Mouse (Mus musculus) intestine, postnatal 0 days (tissue): Measurements from ENCODE around the gene Prrt1. TPM values are rescaled to one million over a fixed set of nuclear protein-coding genes. Genes with fewer than 3 reads are reported as not detected.

Experiments used
- ATAC-seq: fragments of 200-750 bp; cut with Nextera tagmentation; 2 replicates; pipeline ENCODE4 v1.8.0; 2017; ENCODE audit warnings: mild to moderate bottlenecking, moderate TSS enrichment, moderate library complexity
- H3K27ac ChIP-seq: fragments of 300-500 bp; sonication (generic); 2 replicates; pipeline ENCODE4 v1.5.1; 2014; ENCODE audit warnings: mild to moderate bottlenecking, low read depth, low read length, moderate library complexity
- H3K27me3 ChIP-seq: fragments of 300-500 bp; sonication (generic); replicated peaks from 2 replicates; pipeline ENCODE4 v1.6.1; 2014; ENCODE audit warnings: low read length, mixed read lengths; ENCODE audit not compliant: control insufficient read depth, insufficient read depth
- H3K36me3 ChIP-seq: fragments of 300-500 bp; sonication (generic); 2 replicates; pipeline ENCODE4 v1.6.1; 2014; ENCODE audit warnings: mild to moderate bottlenecking, moderate library complexity; ENCODE audit not compliant: control insufficient read depth, insufficient read depth
- H3K4me1 ChIP-seq: fragments of 300-500 bp; sonication (generic); replicated peaks from 2 replicates; pipeline ENCODE4 v1.6.1; 2014; ENCODE audit warnings: antibody characterized with exemption, low read length, mixed read lengths; ENCODE audit not compliant: control insufficient read depth, insufficient read depth
- H3K4me2 ChIP-seq: fragments of 300-500 bp; sonication (generic); replicated peaks from 2 replicates; pipeline ENCODE4 v1.6.1; 2014; ENCODE audit warnings: low read depth, mild to moderate bottlenecking, moderate library complexity
- H3K4me3 ChIP-seq: fragments of 300-500 bp; sonication (generic); 2 replicates; pipeline ENCODE4 v1.5.1; 2014; ENCODE audit warnings: low read depth, low read length
- H3K9ac ChIP-seq: fragments of 300-500 bp; sonication (generic); 2 replicates; pipeline ENCODE4 v1.6.1; 2014; ENCODE audit warnings: mild to moderate bottlenecking, low read depth, low read length
- H3K9me3 ChIP-seq: fragments of 300-500 bp; sonication (generic); 2 replicates; pipeline ENCODE4 v1.6.1; 2016; ENCODE audit warnings: mixed run types; ENCODE audit not compliant: control insufficient read depth
- CTCF ChIP-seq: sonication (generic); IDR thresholded peaks from 2 replicates; pipeline ENCODE4 v1.5.1; 2016; ENCODE audit warnings: low read depth, mild to moderate bottlenecking, control low read depth, antibody characterized with exemption, moderate library complexity
- WGBS: fragments of 180-500 bp; shearing (Covaris S2); extraction: QIAGEN DNeasy Blood & Tissue Kit; methylation state at CpG from one replicate; pipeline ENCODE4 v1.1.7; 2014; 5-methylcytosine and 5-hydroxymethylcytosine counted together
- polyA plus RNA-seq: library from polyadenylated mRNA; unstranded; fragments of >200 nt; fragmentation: Nextera tagmentation; extraction: Ambion mirVana; gene quantifications from 2 replicates; pipeline ENCODE4 v1.2.1, GENCODE M21; 2015

The Prrt1 gene
- polyA plus RNA-seq, 1 experiment from 2014 or later, result 0.47 TPM

DNA sequence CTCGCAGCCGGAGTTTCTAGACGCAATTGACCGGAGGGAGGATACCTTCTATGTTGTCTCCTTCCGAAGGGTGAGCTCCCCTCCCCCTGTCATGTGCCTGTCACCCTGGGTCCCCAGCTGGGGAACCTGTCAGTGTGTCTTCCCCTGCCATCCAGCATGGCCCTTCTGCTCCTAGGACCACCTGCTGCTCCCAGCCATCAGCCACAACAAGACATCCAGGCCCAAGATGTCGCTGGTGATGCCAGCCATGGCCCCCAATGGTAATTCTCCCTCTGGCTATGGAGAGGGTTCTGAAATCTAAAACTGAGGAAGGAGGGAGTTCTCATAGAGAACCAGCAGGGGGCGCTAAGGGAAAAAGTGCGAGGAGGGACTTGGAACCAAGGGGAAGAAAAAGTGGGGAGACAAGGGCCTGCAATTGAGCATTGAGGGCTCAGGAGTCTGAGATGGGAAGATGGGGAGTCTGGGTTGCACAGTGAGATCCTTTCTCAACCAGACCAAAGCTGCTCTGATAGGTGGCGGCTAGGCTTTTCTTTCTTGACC, 24.5 kb downstream of the Prrt1 start:
- no peak overlapping the region for H3K4me2 ChIP-seq
- H3K4me1 ChIP-seq, result peaks cover 7% of the 10 kb centered on the region; the same call in 1 of the 2 replicates
- no peak for ATAC-seq
- 66% methylated on average over 9 of the region's 9 CpGs for WGBS
- peak; percentile 89 for TF ChIP-seq CTCF
- peaks cover 33% of the 10 kb centered on the region for H3K36me3 ChIP-seq
- H3K4me3 ChIP-seq, result no peak overlapping the region
- no peak overlapping the region for H3K9ac ChIP-seq
- H3K27ac ChIP-seq, result no peak overlapping the region
- peaks cover 1% of the 10 kb centered on the region; the same call in 1 of the 2 replicates for H3K27me3 ChIP-seq
- H3K9me3 ChIP-seq, result no peaks in the 10 kb centered on the region

DNA sequence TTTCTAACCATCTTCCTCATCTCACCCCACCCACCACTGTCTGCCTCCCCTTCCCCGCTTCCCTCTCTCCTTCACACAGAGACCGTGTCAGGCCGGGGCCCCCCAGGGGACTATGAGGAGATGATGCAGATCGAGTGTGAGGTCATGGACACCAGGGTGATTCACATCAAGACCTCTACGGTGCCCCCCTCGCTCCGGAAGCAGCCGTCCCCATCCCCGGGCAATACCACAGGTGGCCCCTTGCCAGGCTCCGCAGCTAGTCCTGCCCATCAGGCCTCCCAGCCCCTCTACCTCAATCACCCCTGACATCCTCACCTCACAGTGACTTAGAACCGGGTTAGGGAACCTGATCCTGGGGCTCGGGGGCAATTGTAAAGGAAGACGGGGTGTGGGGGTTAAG, 25.1 kb downstream of the Prrt1 start:
- H3K36me3 ChIP-seq, result peaks cover 33% of the 10 kb centered on the region
- H3K4me1 ChIP-seq, result peaks cover 7% of the 10 kb centered on the region; the same call in 1 of the 2 replicates
- H3K4me2 ChIP-seq, result no peak overlapping the region
- 83% methylated on average over 12 of the region's 13 CpGs for WGBS
- no peak for ATAC-seq
- no peak for TF ChIP-seq CTCF
- H3K4me3 ChIP-seq, result no peak overlapping the region
- H3K9me3 ChIP-seq, result no peaks in the 10 kb centered on the region
- peak overlapping the region; percentile 62; the same call in 1 of the 2 replicates for H3K27ac ChIP-seq
- peaks cover 7% of the 10 kb centered on the region; the same call in 1 of the 2 replicates for H3K27me3 ChIP-seq
- no peak overlapping the region for H3K9ac ChIP-seq

DNA sequence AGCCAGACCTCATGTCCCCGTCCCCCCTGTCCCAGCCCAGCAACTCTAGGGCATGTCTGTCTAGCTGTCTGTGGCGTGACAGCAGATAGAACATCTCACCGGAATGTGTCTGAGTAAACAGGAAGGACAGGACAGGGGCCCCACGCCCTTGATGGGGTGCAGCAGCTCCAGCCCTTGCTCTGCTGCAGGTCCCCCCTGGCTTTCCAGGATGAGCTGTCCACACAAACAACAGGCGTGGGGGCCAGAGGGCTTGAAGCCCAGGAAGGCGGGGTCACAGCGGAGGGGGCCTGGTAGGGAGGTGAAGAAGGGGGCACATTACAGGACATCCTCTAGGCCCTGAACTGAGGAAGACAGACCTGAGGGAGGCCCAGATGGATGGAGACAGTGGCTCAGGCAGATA, 25.8 kb downstream of the Prrt1 start:
- Histone ChIP-seq H3K27ac (peak overlapping the region; percentile 62), H3K27me3 (peaks cover 7% of the 10 kb centered on the region; the same call in 1 of the 2 replicates), H3K9ac (no peak overlapping the region), H3K9me3 (no peaks in the 10 kb centered on the region), H3K4me2 (no peak overlapping the region), H3K36me3 (peaks cover 28% of the 10 kb centered on the region), H3K4me1 (peaks cover 7% of the 10 kb centered on the region; the same call in 1 of the 2 replicates), H3K4me3 (no peak overlapping the region)
- peak; percentile 3; the same call in 1 of the 2 replicates for ATAC-seq
- no peak for TF ChIP-seq CTCF
- 53% methylated on average over 7 of the region's 7 CpGs for WGBS

DNA sequence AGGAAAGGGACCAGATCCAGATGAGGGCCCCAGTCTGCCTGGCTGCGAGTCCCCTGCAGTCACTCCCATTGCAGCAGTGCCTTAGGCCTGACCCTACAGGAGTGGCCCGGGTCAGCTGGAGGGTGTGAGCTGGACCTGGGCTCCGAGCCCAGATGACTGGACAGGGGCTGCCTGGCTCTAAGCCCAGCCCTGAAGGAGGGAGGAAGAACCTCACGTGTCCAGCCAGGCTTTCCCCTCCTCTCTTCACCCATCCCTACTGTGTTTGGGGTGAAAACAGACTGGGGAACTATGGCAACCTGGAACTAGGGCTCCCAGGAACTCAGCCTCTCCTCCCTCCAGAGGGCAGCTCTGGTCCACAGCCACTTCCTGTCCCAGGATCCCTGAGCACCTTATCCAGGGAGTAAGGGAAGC, 26.3 kb downstream of the Prrt1 start:
- peak; percentile 68 for TF ChIP-seq CTCF
- Histone ChIP-seq H3K27me3 (peaks cover 7% of the 10 kb centered on the region; the same call in 1 of the 2 replicates), H3K27ac (peak overlapping the region; percentile 62), H3K36me3 (peaks cover 24% of the 10 kb centered on the region; the same call in 1 of the 2 replicates), H3K4me1 (peaks cover 7% of the 10 kb centered on the region; the same call in 1 of the 2 replicates), H3K9ac (no peak overlapping the region), H3K4me2 (no peak overlapping the region), H3K9me3 (no peaks in the 10 kb centered on the region), H3K4me3 (no peak overlapping the region)
- 47% methylated on average over 4 of the region's 4 CpGs for WGBS
- peak; percentile 57 for ATAC-seq

DNA sequence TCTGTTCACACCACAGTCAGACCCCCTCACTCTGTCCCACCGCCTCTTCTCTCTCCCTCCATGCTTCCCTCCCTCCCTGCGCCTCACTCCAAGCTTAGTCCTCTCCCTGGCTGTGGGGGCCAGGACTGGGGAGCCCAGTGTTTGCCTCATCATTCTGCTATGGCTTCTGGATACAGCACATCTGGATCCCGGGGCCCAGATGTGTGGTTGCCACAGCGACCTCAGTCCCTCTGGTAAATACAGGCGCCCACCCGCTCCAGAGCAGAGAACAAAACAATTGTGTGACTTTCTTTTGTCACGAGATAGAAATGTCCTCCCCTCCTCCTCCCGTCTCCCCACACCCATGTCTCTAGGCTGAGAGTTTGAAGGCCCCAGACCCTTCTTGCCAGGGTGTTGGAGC, 27.3 kb downstream of the Prrt1 start:
- H3K9me3 ChIP-seq, result no peaks in the 10 kb centered on the region
- 46% methylated on average over 8 of the region's 8 CpGs for WGBS
- H3K27ac ChIP-seq, result no peak overlapping the region
- peaks cover 12% of the 10 kb centered on the region for H3K4me1 ChIP-seq
- no peak overlapping the region for H3K4me3 ChIP-seq
- peaks cover 21% of the 10 kb centered on the region; the same call in 1 of the 2 replicates for H3K36me3 ChIP-seq
- H3K9ac ChIP-seq, result no peak overlapping the region
- H3K27me3 ChIP-seq, result peaks cover 7% of the 10 kb centered on the region; the same call in 1 of the 2 replicates
- TF ChIP-seq CTCF, result no peak
- ATAC-seq, result no peak
- H3K4me2 ChIP-seq, result no peak overlapping the region

DNA sequence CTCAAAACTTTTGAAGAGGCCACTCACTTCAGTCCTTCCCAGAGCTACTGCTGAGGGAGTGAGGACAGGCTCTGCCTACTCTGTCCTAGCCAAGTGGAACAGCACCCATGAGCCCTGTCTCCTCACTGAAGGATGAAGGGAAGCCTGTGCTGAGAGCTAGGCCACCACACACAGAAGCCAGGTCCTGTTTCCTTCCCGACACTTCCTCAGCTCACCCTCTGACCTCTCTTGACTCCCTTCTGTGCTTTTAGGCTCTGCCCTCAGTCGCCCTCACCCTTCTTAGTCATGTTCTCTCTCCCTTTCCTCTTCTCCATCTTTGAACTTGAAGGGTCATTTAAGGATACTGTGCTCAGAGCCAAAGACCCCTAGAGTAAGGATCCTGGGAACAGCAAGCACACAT, 27.9 kb downstream of the Prrt1 start:
- 39% methylated on average over 2 of the region's 2 CpGs for WGBS

More for the DNA sequence above, 27.9 kb downstream of the Prrt1 start:
- peaks cover 15% of the 10 kb centered on the region; the same call in 1 of the 2 replicates for H3K36me3 ChIP-seq
- no peak overlapping the region for H3K4me2 ChIP-seq
- no peaks in the 10 kb centered on the region for H3K9me3 ChIP-seq
- H3K27me3 ChIP-seq, result peaks cover 7% of the 10 kb centered on the region; the same call in 1 of the 2 replicates
- ATAC-seq, result no peak
- H3K27ac ChIP-seq, result no peak overlapping the region
- no peak for TF ChIP-seq CTCF
- no peak overlapping the region for H3K4me3 ChIP-seq
- peaks cover 12% of the 10 kb centered on the region for H3K4me1 ChIP-seq
- no peak overlapping the region for H3K9ac ChIP-seq
